Mouse (Mus musculus) liver, embryonic 13.5 days (tissue): ENCODE results near the gene Olfr630. TPM values are rescaled to one million over a fixed set of nuclear protein-coding genes. Genes with fewer than 3 reads are reported as not detected.
"Not testable (repeated sequence)": the region's sequence is repeated elsewhere in the genome, so short reads cannot be mapped to it uniquely, and the experiment has no call there.

Experiments used
- ATAC-seq: fragments of 200-750 bp; cut with Nextera tagmentation; 2 replicates; pipeline ENCODE4 v1.8.0; 2017; ENCODE audit warnings: low read depth, mild to moderate bottlenecking, moderate number of reproducible peaks, moderate library complexity
- DNase-seq: peaks from one replicate; pipeline ENCODE4 v3.0.0; 2022
- H3K27ac ChIP-seq: fragments of 300-500 bp; sonication (generic); 2 replicates; pipeline ENCODE4 v1.5.1; 2015; ENCODE audit warnings: moderate library complexity, mild to moderate bottlenecking, inconsistent platforms
- H3K27me3 ChIP-seq: fragments of 300-500 bp; sonication (generic); 2 replicates; pipeline ENCODE4 v1.6.1; 2015; ENCODE audit warnings: mild to moderate bottlenecking, inconsistent platforms
- H3K36me3 ChIP-seq: fragments of 300-500 bp; sonication (generic); 2 replicates; pipeline ENCODE4 v1.6.1; 2015; ENCODE audit warnings: mild to moderate bottlenecking, inconsistent platforms
- H3K4me1 ChIP-seq: fragments of 300-500 bp; sonication (generic); replicated peaks from 2 replicates; pipeline ENCODE4 v1.6.1; 2015; ENCODE audit warnings: inconsistent platforms
- H3K4me2 ChIP-seq: fragments of 300-500 bp; sonication (generic); 2 replicates; pipeline ENCODE4 v1.6.1; 2015; ENCODE audit warnings: inconsistent platforms, mild to moderate bottlenecking, moderate library complexity
- H3K4me3 ChIP-seq: fragments of 300-500 bp; sonication (generic); replicated peaks from 2 replicates; pipeline ENCODE4 v1.5.1; 2015; ENCODE audit warnings: mild to moderate bottlenecking, inconsistent platforms
- H3K9ac ChIP-seq: fragments of 300-500 bp; sonication (generic); 2 replicates; pipeline ENCODE4 v1.6.1; 2015; ENCODE audit warnings: mild to moderate bottlenecking, inconsistent platforms
- H3K9me3 ChIP-seq: fragments of 300-500 bp; sonication (generic); replicated peaks from 2 replicates; pipeline ENCODE4 v1.6.1; 2016; ENCODE audit warnings: inconsistent platforms
- WGBS: fragments of 180-500 bp; shearing (Covaris S2); methylation state at CpG from one replicate; pipeline ENCODE4 v1.1.7; 2015; ENCODE audit not compliant: insufficient replicate concordance; 5-methylcytosine and 5-hydroxymethylcytosine counted together
- polyA plus RNA-seq: library from polyadenylated mRNA; unstranded; fragments of >200 nt; fragmentation: Nextera tagmentation; extraction: Ambion mirVana; gene quantifications from 2 replicates; pipeline ENCODE4 v1.2.1, GENCODE M21; 2015

The Olfr630 gene
- not detected in 2 replicates for polyA plus RNA-seq

- H3K9me3 ChIP-seq = no peaks in the 10 kb centered on the region
- H3K36me3 ChIP-seq = no peaks in the 10 kb centered on the region
- H3K27me3 ChIP-seq = no peaks in the 10 kb centered on the region
- 34% methylated on average over 2 of the region's 2 CpGs for WGBS
- DNase-seq = no peak
- H3K4me2 ChIP-seq = no peak within 1 kb of the TSS
- no peak within 1 kb of the TSS for H3K9ac ChIP-seq
- H3K27ac ChIP-seq = no peak within 1 kb of the TSS
- no peak for ATAC-seq
- H3K4me1 ChIP-seq = no peaks in the 10 kb centered on the region
- no peak within 1 kb of the TSS for H3K4me3 ChIP-seq
These were observed at the start of gene Olfr630 for GRCm38 (mm10) chr7:103757233-103757632. Olfr630 (minus strand) TSS chr7:103757333.

GRCm38 (mm10) chr7:103806856-103807255 is 49.7 kb upstream of the Olfr630 start:
- no peak overlapping the region for H3K4me2 ChIP-seq
- H3K27ac ChIP-seq = peak overlapping the region; percentile 97
- no peak overlapping the region for H3K4me3 ChIP-seq
- H3K9me3 ChIP-seq = no peaks in the 10 kb centered on the region
- no peaks in the 10 kb centered on the region for H3K36me3 ChIP-seq
- H3K27me3 ChIP-seq = no peaks in the 10 kb centered on the region
- peak; percentile 52 for DNase-seq
- peak overlapping the region; percentile 46; the same call in 1 of the 2 replicates for H3K9ac ChIP-seq
- 69% methylated on average over 1 of the region's 1 CpGs for WGBS
- no peak for ATAC-seq
- H3K4me1 ChIP-seq = peaks cover 34% of the 10 kb centered on the region

- DNase-seq (no peak), ATAC-seq (peak; percentile 96)
- Histone ChIP-seq H3K27ac (peak overlapping the region; percentile 39; the same call in 1 of the 2 replicates), H3K4me3 (no peak overlapping the region), H3K36me3 (no peaks in the 10 kb centered on the region), H3K27me3 (no peaks in the 10 kb centered on the region), H3K4me1 (peaks cover 12% of the 10 kb centered on the region), H3K9ac (peak overlapping the region; percentile 29; the same call in 1 of the 2 replicates), H3K4me2 (no peak overlapping the region), H3K9me3 (no peaks in the 10 kb centered on the region)
- 6% methylated on average over 4 of the region's 4 CpGs for WGBS
These were observed 35.7 kb upstream of the Olfr630 start for GRCm38 (mm10) chr7:103792669-103793388.

- no peak for ATAC-seq
- Histone ChIP-seq H3K9ac (peak within 1 kb of the TSS; percentile 29; the same call in 1 of the 2 replicates), H3K4me1 (peaks cover 12% of the 10 kb centered on the region), H3K27ac (peak within 1 kb of the TSS; percentile 39; the same call in 1 of the 2 replicates), H3K4me2 (no peak within 1 kb of the TSS), H3K36me3 (no peaks in the 10 kb centered on the region), H3K9me3 (no peaks in the 10 kb centered on the region), H3K27me3 (no peaks in the 10 kb centered on the region), H3K4me3 (no peak within 1 kb of the TSS)
- WGBS = 64% methylated on average over 3 of the region's 3 CpGs
- DNase-seq = no peak
These were observed 34.6 kb upstream of the Olfr630 start, which contains the start of gene Olfr67 for GRCm38 (mm10) chr7:103791721-103792120. Olfr67 (minus strand) TSS chr7:103791821.

- Histone ChIP-seq H3K4me3 (no peak within 1 kb of the TSS), H3K4me2 (no peak within 1 kb of the TSS), H3K4me1 (peaks cover 4% of the 10 kb centered on the region), H3K27me3 (no peaks in the 10 kb centered on the region), H3K9ac (no peak within 1 kb of the TSS), H3K36me3 (no peaks in the 10 kb centered on the region), H3K27ac (no peak within 1 kb of the TSS), H3K9me3 (no peaks in the 10 kb centered on the region)
- ATAC-seq = no peak
- 69% methylated on average over 3 of the region's 3 CpGs for WGBS
- DNase-seq = no peak
These were observed 22.5 kb upstream of the Olfr630 start, which contains the start of gene Olfr68 for GRCm38 (mm10) chr7:103779598-103779997. Olfr68 (minus strand) TSS chr7:103779698.

- 0 out of 2 replicates have a peak overlapping the region, but pooled peaks have one; percentile 17 for H3K4me2 ChIP-seq
- peak; percentile 96 for ATAC-seq
- H3K9ac ChIP-seq, DNase-seq, H3K4me1 ChIP-seq, H3K36me3 ChIP-seq, H3K27ac ChIP-seq, H3K4me3 ChIP-seq, H3K9me3 ChIP-seq, H3K27me3 ChIP-seq: not testable (repeated sequence)
- WGBS = 33% methylated on average over 4 of the region's 4 CpGs
These were observed 20.5 kb upstream of the Olfr630 start for GRCm38 (mm10) chr7:103777652-103778051.

GRCm38 (mm10) chr7:103771494-103771893 is 14.4 kb upstream of the Olfr630 start, which contains the start of gene Olfr69:
Olfr69 (minus strand) TSS chr7:103771594.
- no peak within 1 kb of the TSS for H3K4me2 ChIP-seq
- no peaks in the 10 kb centered on the region for H3K27me3 ChIP-seq
- no peaks in the 10 kb centered on the region for H3K9me3 ChIP-seq
- DNase-seq (no peak), ATAC-seq (no peak)
- H3K4me3 ChIP-seq = no peak within 1 kb of the TSS
- no peaks in the 10 kb centered on the region; the same call in 1 of the 2 replicates for H3K4me1 ChIP-seq
- H3K36me3 ChIP-seq = no peaks in the 10 kb centered on the region
- 64% methylated on average over 2 of the region's 2 CpGs for WGBS
- no peak within 1 kb of the TSS for H3K27ac ChIP-seq
- no peak within 1 kb of the TSS for H3K9ac ChIP-seq

GRCm38 (mm10) chr7:103767687-103768086 is 10.6 kb upstream of the Olfr630 start:
- not testable (repeated sequence) for H3K9ac ChIP-seq, H3K36me3 ChIP-seq, H3K27me3 ChIP-seq, H3K9me3 ChIP-seq, DNase-seq, H3K4me1 ChIP-seq, H3K4me2 ChIP-seq, H3K4me3 ChIP-seq, H3K27ac ChIP-seq
- 29% methylated on average over 6 of the region's 6 CpGs for WGBS
- peak; percentile 92 for ATAC-seq

GRCm38 (mm10) chr7:103762212-103762611 is 5.1 kb upstream of the Olfr630 start:
- not testable (repeated sequence) for H3K4me1 ChIP-seq, H3K27me3 ChIP-seq, H3K9me3 ChIP-seq, H3K27ac ChIP-seq, H3K4me2 ChIP-seq, H3K9ac ChIP-seq, ATAC-seq, DNase-seq, H3K36me3 ChIP-seq, H3K4me3 ChIP-seq
- WGBS = 42% methylated on average over 6 of the region's 6 CpGs

- Histone ChIP-seq H3K4me1 (no peaks in the 10 kb centered on the region), H3K9ac (no peak within 1 kb of the TSS), H3K27me3 (no peaks in the 10 kb centered on the region), H3K27ac (no peak within 1 kb of the TSS), H3K4me2 (no peak within 1 kb of the TSS), H3K4me3 (no peak within 1 kb of the TSS), H3K36me3 (no peaks in the 10 kb centered on the region), H3K9me3 (no peaks in the 10 kb centered on the region)
- no peak for DNase-seq
- no peak for ATAC-seq
- 58% methylated on average over 2 of the region's 2 CpGs for WGBS
These were observed 12.3 kb downstream of the Olfr630 start, which contains the start of gene Olfr629 for GRCm38 (mm10) chr7:103744843-103745242. Olfr629 (minus strand) TSS chr7:103744943.

GRCm38 (mm10) chr7:103730074-103730473 is 27.1 kb downstream of the Olfr630 start, which contains the start of gene Olfr628:
Olfr628 (plus strand) TSS chr7:103730374.
- no peak within 1 kb of the TSS for H3K9ac ChIP-seq
- no peaks in the 10 kb centered on the region for H3K4me1 ChIP-seq
- no peaks in the 10 kb centered on the region for H3K36me3 ChIP-seq
- no peaks in the 10 kb centered on the region for H3K9me3 ChIP-seq
- H3K27me3 ChIP-seq = no peaks in the 10 kb centered on the region
- 62% methylated on average over 1 of the region's 1 CpGs for WGBS
- no peak within 1 kb of the TSS for H3K4me3 ChIP-seq
- no peak within 1 kb of the TSS for H3K4me2 ChIP-seq
- H3K27ac ChIP-seq = no peak within 1 kb of the TSS
- DNase-seq (no peak), ATAC-seq (no peak)
